ENCODE assay signal across 16 mouse cellular contexts in the genomic region with DNA sequence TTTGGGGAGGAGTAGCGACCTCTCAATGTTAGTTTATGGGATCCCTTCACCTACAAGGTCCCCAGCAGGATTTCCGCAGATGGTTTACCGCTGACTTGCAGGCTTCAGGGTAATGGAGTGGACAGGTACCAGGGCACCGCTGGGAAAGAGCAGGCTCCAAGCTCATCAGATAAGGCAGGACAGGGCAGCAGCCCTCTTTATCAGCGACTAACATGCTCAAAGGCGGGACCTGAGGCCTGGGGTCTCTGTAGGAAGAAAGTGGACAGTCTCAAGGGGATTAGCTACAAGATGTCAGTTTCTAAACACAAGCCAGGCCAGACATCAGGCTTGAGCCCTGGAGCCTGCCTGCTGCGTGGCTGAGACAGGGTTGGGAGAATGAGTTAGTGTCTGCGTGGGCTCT.
"Had no signal": no experiment of that assay in that cellular context is flagged by ENCODE, and none has a peak within 500 bp of the region (broad histone marks: within the 10 kb centered on the region; RNA-seq: fewer than 3 reads in every experiment).

No protein-coding gene starts in this region.

- DNase-seq: layer of hippocampus, adult 9-11 months; liver, embryonic 13.5 days; lung, adult 2 months; lung, postnatal 14 days; lung, postnatal 4 days; retina, postnatal 1 day; right cerebral cortex, postnatal 25 days; spleen, adult 18-20 months; thymus, adult 18-20 months; thymus, postnatal 36 days had no signal

- H3K9ac ChIP-seq: liver, embryonic 13.5 days; midbrain, embryonic 12.5 days; neural tube, embryonic 13.5 days had no signal

- H3K36me3 ChIP-seq: liver, embryonic 13.5 days; midbrain, embryonic 12.5 days; neural tube, embryonic 13.5 days had no signal

- H3K4me1 ChIP-seq: liver, embryonic 13.5 days had no signal

- ATAC-seq: midbrain, embryonic 16.5 days had no signal

- H3K9me3 ChIP-seq: liver, embryonic 13.5 days; midbrain, embryonic 12.5 days; neural tube, embryonic 13.5 days had no signal

- H3K4me3 ChIP-seq: layer of hippocampus, adult 2 months; liver, embryonic 13.5 days; midbrain, embryonic 12.5 days; myocyte; neural tube, embryonic 13.5 days had no signal

- H3K27ac ChIP-seq: kidney, postnatal 0 days; layer of hippocampus, adult 2 months; liver, embryonic 13.5 days; midbrain, embryonic 12.5 days; neural tube, embryonic 13.5 days had no signal

- H3K4me2 ChIP-seq: liver, embryonic 13.5 days; midbrain, embryonic 12.5 days; neural tube, embryonic 13.5 days had no signal
